Mouse (Mus musculus) fat pad, adult 2 months (tissue): Measurements from ENCODE around the gene Panx3.

ENCODE experiments used
- DNase-seq: peaks from one replicate; pipeline ENCODE4 v3.0.0-alpha.2; 2011; ENCODE audit warnings: low read depth, low spot score; ENCODE audit errors: extremely low read depth

Gene Panx3

DNA sequence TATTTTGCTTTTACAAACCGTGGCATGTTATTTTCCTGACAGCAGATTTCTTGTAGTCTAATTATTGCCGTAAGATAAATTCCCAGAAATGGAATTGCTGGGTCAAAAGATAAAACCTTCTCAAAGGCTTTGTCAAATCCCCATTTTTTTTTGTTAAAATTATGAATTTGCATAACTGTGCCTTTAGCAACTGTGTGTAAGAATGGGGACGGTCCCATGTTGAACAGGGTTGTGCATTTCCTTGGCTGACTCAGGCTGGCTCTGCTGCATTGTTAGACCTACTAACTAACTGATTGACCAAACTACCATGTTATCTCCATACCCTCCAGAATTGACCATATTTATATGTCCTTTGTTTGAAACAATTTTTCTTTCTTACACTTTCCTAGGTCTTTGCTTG, 34.8 kb downstream of the Panx3 start:
- DNase-seq = no peak

- no peak for DNase-seq
These were observed 36.7 kb downstream of the Panx3 start for GRCm38 (mm10) chr9:37632305-37632704.

- no peak for DNase-seq
These were observed 39.1 kb downstream of the Panx3 start for GRCm38 (mm10) chr9:37629941-37630340.

DNA sequence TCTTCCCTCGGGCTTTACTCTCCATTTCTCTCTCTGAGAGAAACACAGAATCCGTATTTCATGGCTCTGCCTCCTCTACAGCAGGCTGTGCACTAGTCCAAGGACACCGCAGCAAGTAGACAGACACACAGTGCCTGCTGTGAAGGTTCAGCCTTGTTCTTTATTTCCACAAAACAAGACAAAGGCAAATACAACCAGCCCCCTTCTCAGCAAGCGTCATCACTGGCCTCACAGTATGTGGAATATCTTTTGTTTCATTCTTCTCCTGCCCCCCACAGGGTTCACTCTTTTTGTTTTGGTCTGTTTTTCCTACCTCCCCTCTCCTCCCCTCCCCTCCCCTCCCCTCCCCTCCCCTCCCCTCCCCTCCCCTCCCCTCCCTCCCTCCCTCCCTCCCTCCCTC, 40.5 kb downstream of the Panx3 start:
- no peak for DNase-seq

GRCm38 (mm10) chr9:37627263-37627662, 41.8 kb downstream of the Panx3 start:
- no peak for DNase-seq

GRCm38 (mm10) chr9:37626103-37626567, 42.9 kb downstream of the Panx3 start:
- DNase-seq = no peak

- DNase-seq = no peak
These were observed 43.4 kb downstream of the Panx3 start for GRCm38 (mm10) chr9:37625641-37626040.

DNA sequence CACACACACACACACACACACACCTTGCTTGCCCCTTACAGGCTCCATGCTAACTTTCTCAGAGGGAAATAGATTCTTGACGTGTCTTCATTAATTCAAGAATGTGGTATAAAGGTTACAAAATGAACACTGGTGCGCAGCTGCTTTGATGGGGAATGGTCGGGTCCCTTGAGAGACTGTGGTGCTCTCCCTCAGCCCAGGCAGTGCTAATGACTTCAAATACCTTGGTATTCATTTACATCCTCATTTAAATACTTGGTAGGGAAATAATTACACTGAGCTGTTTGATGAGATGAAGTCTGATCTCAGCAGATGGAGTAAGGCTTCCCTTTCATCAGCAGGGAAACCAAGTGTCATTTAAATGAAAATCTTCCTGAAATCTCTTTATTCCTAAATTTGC, 43.9 kb downstream of the Panx3 start:
- no peak for DNase-seq

- DNase-seq = no peak
These were observed 44.5 kb downstream of the Panx3 start for GRCm38 (mm10) chr9:37624502-37624901.

DNA sequence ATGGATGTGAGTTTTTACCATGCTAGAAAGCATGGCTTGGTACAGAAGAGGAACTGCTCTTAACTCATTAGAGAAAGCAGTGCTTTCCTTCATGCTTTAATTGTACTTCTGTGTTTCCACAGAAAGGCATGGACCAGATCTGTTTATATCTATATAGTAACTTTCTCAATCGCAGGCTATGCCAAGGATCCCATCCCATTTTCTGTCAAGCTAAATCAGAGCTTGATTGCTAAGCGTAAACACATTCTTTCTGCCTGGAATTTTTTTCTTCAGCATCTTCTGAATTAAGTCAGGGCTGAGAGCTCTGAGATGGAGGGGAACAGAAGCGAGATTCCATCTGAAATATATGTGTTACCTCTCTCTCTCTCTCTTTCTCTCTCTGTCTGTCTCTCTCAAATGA, 45.1 kb downstream of the Panx3 start:
- no peak for DNase-seq

DNA sequence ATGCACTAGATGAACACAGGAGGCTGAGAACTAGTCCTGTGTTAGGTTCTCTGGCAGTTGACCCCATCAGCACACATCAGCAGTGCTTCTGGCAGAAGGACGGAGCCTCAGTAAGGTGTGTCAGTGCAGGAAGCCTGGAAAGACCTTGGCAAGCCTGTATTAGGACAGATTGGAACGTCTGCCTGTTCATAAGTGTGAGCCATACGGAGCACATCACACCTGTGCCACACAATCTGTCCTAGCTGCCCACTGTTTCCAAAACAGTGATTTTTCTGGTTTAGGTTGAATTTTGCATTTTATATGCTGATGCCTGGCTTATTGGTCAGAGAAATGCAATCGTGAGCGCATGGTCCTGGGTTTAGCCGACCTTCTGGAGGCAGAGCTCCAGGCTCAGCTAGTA, 47.7 kb downstream of the Panx3 start:
- no peak for DNase-seq

- no peak for DNase-seq
These were observed 52.3 kb downstream of the Panx3 start for GRCm38 (mm10) chr9:37616770-37617169.

DNA sequence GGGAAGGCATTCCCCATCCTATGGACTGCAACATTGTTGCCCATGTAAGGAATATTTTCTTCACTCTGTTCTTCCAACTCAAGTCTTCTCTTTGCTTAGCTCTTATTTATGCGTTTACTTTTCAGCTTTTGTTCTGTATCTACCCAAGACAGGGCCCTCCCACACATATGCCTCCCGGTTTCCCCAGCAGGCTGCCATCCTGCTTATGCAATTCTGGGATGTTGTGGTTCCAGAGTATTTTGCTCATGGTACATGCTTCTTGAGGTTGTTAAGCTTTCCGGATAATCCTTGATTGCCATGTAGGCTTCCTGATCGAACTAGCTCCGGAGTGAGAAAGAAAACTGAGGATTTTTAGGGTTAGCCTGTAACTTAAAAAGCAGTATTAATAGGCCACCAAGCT, 53.8 kb downstream of the Panx3 start:
- no peak for DNase-seq

- no peak for DNase-seq
These were observed 54.7 kb downstream of the Panx3 start for GRCm38 (mm10) chr9:37614316-37614715.

- DNase-seq = no peak
These were observed 55.1 kb downstream of the Panx3 start for GRCm38 (mm10) chr9:37613911-37614280.

DNA sequence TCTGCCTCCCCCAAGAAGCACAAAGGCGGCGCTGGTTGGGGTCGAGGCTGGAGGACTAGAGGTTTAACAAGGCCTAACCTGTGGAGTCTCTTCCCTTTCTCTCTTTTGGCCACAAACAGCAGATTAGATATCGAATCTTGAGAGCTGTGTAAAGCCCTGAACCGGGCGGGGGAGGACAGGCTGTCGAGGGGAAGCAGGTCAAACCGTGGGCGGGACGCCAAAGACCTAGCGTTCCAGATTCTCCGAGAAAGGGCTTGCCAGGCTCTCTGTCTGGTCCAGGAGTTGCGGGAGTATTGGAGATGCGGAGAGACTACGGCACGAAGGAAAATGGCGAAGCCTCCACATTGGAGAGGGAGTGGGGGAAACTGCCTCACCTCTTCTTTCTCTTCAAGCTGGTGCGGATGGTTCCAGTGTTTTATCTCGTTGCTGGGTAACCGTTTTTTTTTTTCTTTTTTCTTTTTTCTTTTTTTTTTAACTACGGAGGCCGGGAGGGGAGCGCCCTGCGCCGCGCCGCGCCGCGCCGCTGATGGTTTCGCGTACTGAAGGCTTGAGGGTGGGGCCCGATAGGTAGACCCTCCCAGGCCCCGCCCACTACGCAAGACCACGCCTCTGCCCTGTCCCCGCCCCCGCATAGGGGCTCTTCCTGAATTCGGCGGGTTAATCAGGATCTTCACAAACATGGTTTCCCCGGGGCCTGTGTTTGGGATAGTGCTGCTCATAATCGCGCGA, 55.7 kb downstream of the Panx3 start, which contains the start of gene Spa17:
TSS of gene Spa17 (minus strand) at position 541 of the 729 bp plus-strand sequence.
- peak; percentile 30 for DNase-seq
